Mouse (Mus musculus): Measurements from ENCODE around the gene Stau1.

The Stau1 gene

GRCm38 (mm10) chr2:166983351-166983894, 12.7 kb downstream of the Stau1 start:
- 73% methylated on average over 4 of the region's 4 CpGs for WGBS

- 83% methylated on average over 2 of the region's 2 CpGs for WGBS
Observed at GRCm38 (mm10) chr2:166980161-166980560, 15.9 kb downstream of the Stau1 start.

- WGBS, result 20% methylated on average over 3 of the region's 3 CpGs
Observed at GRCm38 (mm10) chr2:166977490-166977889, 18.6 kb downstream of the Stau1 start.

- 50% methylated on average over 3 of the region's 3 CpGs for WGBS
Observed at GRCm38 (mm10) chr2:166976356-166976755, 19.7 kb downstream of the Stau1 start.

- 60% methylated on average over 6 of the region's 6 CpGs for WGBS
Observed at GRCm38 (mm10) chr2:166974177-166974872, 21.8 kb downstream of the Stau1 start.

GRCm38 (mm10) chr2:166973153-166973552, 22.9 kb downstream of the Stau1 start:
- WGBS, result 29% methylated on average over 1 of the region's 1 CpGs

- 80% methylated on average over 2 of the region's 2 CpGs for WGBS
Observed at GRCm38 (mm10) chr2:166964773-166965172, 31.3 kb downstream of the Stau1 start.

- 91% methylated on average over 8 of the region's 8 CpGs for WGBS
Observed at GRCm38 (mm10) chr2:166963257-166963656, 32.8 kb downstream of the Stau1 start.

GRCm38 (mm10) chr2:166960648-166961330, 35.3 kb downstream of the Stau1 start:
- WGBS, result 70% methylated on average over 8 of the region's 8 CpGs

GRCm38 (mm10) chr2:166956805-166957204, 39.3 kb downstream of the Stau1 start:
- WGBS, result 28% methylated on average over 7 of the region's 7 CpGs

GRCm38 (mm10) chr2:166952151-166952550, 43.9 kb downstream of the Stau1 start:
- WGBS, result 87% methylated on average over 6 of the region's 6 CpGs

GRCm38 (mm10) chr2:166950853-166951648, 45.0 kb downstream of the Stau1 start:
- WGBS, result 50% methylated on average over 14 of the region's 14 CpGs

GRCm38 (mm10) chr2:166948936-166949335, 47.2 kb downstream of the Stau1 start:
- WGBS, result 57% methylated on average over 10 of the region's 10 CpGs

- whole genome bisulfite sequencing, result 86% methylated on average over 1 of the region's 1 CpGs
Observed at GRCm38 (mm10) chr2:166948246-166948645, 47.9 kb downstream of the Stau1 start.

GRCm38 (mm10) chr2:166945456-166945855, 50.6 kb downstream of the Stau1 start:
- 37% methylated on average over 4 of the region's 4 CpGs for WGBS

GRCm38 (mm10) chr2:166944346-166944745, 51.8 kb downstream of the Stau1 start:
- 75% methylated on average over 1 of the region's 1 CpGs for WGBS

- WGBS, result 88% methylated on average over 2 of the region's 2 CpGs
Observed at GRCm38 (mm10) chr2:166943146-166943545, 53.0 kb downstream of the Stau1 start.

GRCm38 (mm10) chr2:166936166-166936565, 59.9 kb downstream of the Stau1 start:
- WGBS, result 59% methylated on average over 2 of the region's 2 CpGs

GRCm38 (mm10) chr2:166935582-166935981, 60.5 kb downstream of the Stau1 start:
- WGBS, result 84% methylated on average over 7 of the region's 7 CpGs

GRCm38 (mm10) chr2:166934416-166934815, 61.7 kb downstream of the Stau1 start:
- WGBS, result 59% methylated on average over 5 of the region's 5 CpGs

GRCm38 (mm10) chr2:166933943-166934342, 62.2 kb downstream of the Stau1 start:
- WGBS, result 60% methylated on average over 6 of the region's 6 CpGs

- WGBS, result 80% methylated on average over 2 of the region's 2 CpGs
Observed at GRCm38 (mm10) chr2:166923971-166924370, 72.1 kb downstream of the Stau1 start.
